Mouse (Mus musculus) kidney, embryonic 16.5 days (tissue): ENCODE measurements around the gene Casc1. TPM values are rescaled to one million over a fixed set of nuclear protein-coding genes. Genes with fewer than 3 reads are reported as not detected.
A peak's percentile ranks its signal among the peaks of the same experiment; 100 is the strongest.

ENCODE experiments used
- ATAC-seq: fragments of 200-750 bp; cut with Nextera tagmentation; 2 replicates; pipeline ENCODE4 v1.8.0; 2017; ENCODE audit warnings: moderate TSS enrichment; ENCODE audit not compliant: low FRiP score, low TSS enrichment
- H3K27ac ChIP-seq: fragments of 300-500 bp; sonication (generic); 2 replicates; pipeline ENCODE4 v1.5.1; 2014; ENCODE audit warnings: low read length
- H3K27me3 ChIP-seq: fragments of 300-500 bp; sonication (generic); 2 replicates; pipeline ENCODE4 v1.6.1; 2014; ENCODE audit warnings: low read length, control low read depth, mixed read lengths; ENCODE audit not compliant: insufficient read depth
- H3K36me3 ChIP-seq: fragments of 300-500 bp; sonication (generic); 2 replicates; pipeline ENCODE4 v1.6.1; 2014; ENCODE audit warnings: low read length, control low read depth, mixed read lengths; ENCODE audit not compliant: insufficient read depth
- H3K4me1 ChIP-seq: fragments of 300-500 bp; sonication (generic); 2 replicates; pipeline ENCODE4 v1.6.1; 2014; ENCODE audit warnings: low read length, control low read depth, mixed read lengths; ENCODE audit not compliant: insufficient read depth
- H3K4me2 ChIP-seq: fragments of 300-500 bp; sonication (generic); replicated peaks from 2 replicates; pipeline ENCODE4 v1.6.1; 2014; ENCODE audit warnings: low read depth, low read length
- H3K4me3 ChIP-seq: fragments of 300-500 bp; sonication (generic); 2 replicates; pipeline ENCODE4 v1.5.1; 2014; ENCODE audit warnings: mild to moderate bottlenecking, low read length
- H3K9ac ChIP-seq: fragments of 300-500 bp; sonication (generic); replicated peaks from 2 replicates; pipeline ENCODE4 v1.6.1; 2014; ENCODE audit warnings: low read length
- H3K9me3 ChIP-seq: fragments of 300-500 bp; sonication (generic); 2 replicates; pipeline ENCODE4 v1.6.1; 2016; ENCODE audit warnings: low read length, control low read depth
- WGBS: fragments of 180-500 bp; shearing (Covaris S2); extraction: QIAGEN DNeasy Blood & Tissue Kit; methylation state at CpG from one replicate; pipeline ENCODE4 v1.1.7; 2014; 5-methylcytosine and 5-hydroxymethylcytosine counted together
- polyA plus RNA-seq: library from polyadenylated mRNA; unstranded; fragments of >200 nt; fragmentation: Nextera tagmentation; extraction: Ambion mirVana; gene quantifications from 2 replicates; pipeline ENCODE4 v1.2.1, GENCODE M21; 2015

The Casc1 gene
- polyA plus RNA-seq, 1 experiment from 2014 or later = 0.71 TPM

GRCm38 (mm10) chr6:145240285-145240684 lies 29.5 kb upstream of the Casc1 start:
- ATAC-seq = no peak
- Histone ChIP-seq H3K27ac (no peak overlapping the region), H3K36me3 (0 out of 2 replicates have a peak, but pooled peaks cover 4% of the 10 kb centered on the region), H3K4me1 (no peaks in the 10 kb centered on the region), H3K4me2 (no peak overlapping the region), H3K27me3 (no peaks in the 10 kb centered on the region), H3K4me3 (no peak overlapping the region), H3K9me3 (no peaks in the 10 kb centered on the region), H3K9ac (no peak overlapping the region)
- 83% methylated on average over 6 of the region's 6 CpGs for WGBS

GRCm38 (mm10) chr6:145237148-145237547 lies 26.3 kb upstream of the Casc1 start:
- H3K9me3 ChIP-seq = no peaks in the 10 kb centered on the region
- no peaks in the 10 kb centered on the region for H3K36me3 ChIP-seq
- no peak overlapping the region for H3K4me3 ChIP-seq
- WGBS = 88% methylated on average over 4 of the region's 4 CpGs
- no peak overlapping the region for H3K27ac ChIP-seq
- H3K4me2 ChIP-seq = no peak overlapping the region
- no peaks in the 10 kb centered on the region for H3K4me1 ChIP-seq
- no peaks in the 10 kb centered on the region for H3K27me3 ChIP-seq
- ATAC-seq = no peak
- no peak overlapping the region for H3K9ac ChIP-seq

GRCm38 (mm10) chr6:145235367-145235766 lies 24.6 kb upstream of the Casc1 start:
- no peak overlapping the region for H3K9ac ChIP-seq
- 89% methylated on average over 6 of the region's 6 CpGs for WGBS
- no peaks in the 10 kb centered on the region for H3K9me3 ChIP-seq
- no peaks in the 10 kb centered on the region for H3K4me1 ChIP-seq
- H3K4me2 ChIP-seq = no peak overlapping the region
- H3K27me3 ChIP-seq = no peaks in the 10 kb centered on the region
- no peak overlapping the region for H3K4me3 ChIP-seq
- ATAC-seq = no peak
- peaks cover 8% of the 10 kb centered on the region for H3K36me3 ChIP-seq
- H3K27ac ChIP-seq = no peak overlapping the region

- no peak overlapping the region for H3K4me2 ChIP-seq
- ATAC-seq = no peak
- no peak overlapping the region for H3K4me3 ChIP-seq
- H3K4me1 ChIP-seq = no peaks in the 10 kb centered on the region
- H3K27ac ChIP-seq = no peak overlapping the region
- no peaks in the 10 kb centered on the region for H3K27me3 ChIP-seq
- WGBS = 77% methylated on average over 1 of the region's 1 CpGs
- peaks cover 12% of the 10 kb centered on the region for H3K36me3 ChIP-seq
- H3K9me3 ChIP-seq = no peaks in the 10 kb centered on the region
- H3K9ac ChIP-seq = no peak overlapping the region
These were observed 23.6 kb upstream of the Casc1 start for GRCm38 (mm10) chr6:145234391-145234790.

GRCm38 (mm10) chr6:145226296-145226695 lies 15.5 kb upstream of the Casc1 start:
- 91% methylated on average over 3 of the region's 3 CpGs for whole genome bisulfite sequencing
- H3K9ac ChIP-seq = no peak overlapping the region
- no peaks in the 10 kb centered on the region for H3K27me3 ChIP-seq
- no peak for ATAC-seq
- H3K4me2 ChIP-seq = no peak overlapping the region
- H3K36me3 ChIP-seq = peaks cover 11% of the 10 kb centered on the region
- no peak overlapping the region for H3K27ac ChIP-seq
- H3K9me3 ChIP-seq = no peaks in the 10 kb centered on the region
- no peak overlapping the region for H3K4me3 ChIP-seq
- H3K4me1 ChIP-seq = no peaks in the 10 kb centered on the region

GRCm38 (mm10) chr6:145224246-145224645 lies 13.4 kb upstream of the Casc1 start:
- no peak overlapping the region for H3K27ac ChIP-seq
- no peak overlapping the region for H3K4me2 ChIP-seq
- H3K4me3 ChIP-seq = no peak overlapping the region
- WGBS = 88% methylated on average over 6 of the region's 6 CpGs
- no peaks in the 10 kb centered on the region for H3K9me3 ChIP-seq
- no peaks in the 10 kb centered on the region for H3K27me3 ChIP-seq
- H3K9ac ChIP-seq = no peak overlapping the region
- peaks cover 9% of the 10 kb centered on the region; the same call in 1 of the 2 replicates for H3K36me3 ChIP-seq
- no peak for ATAC-seq
- H3K4me1 ChIP-seq = no peaks in the 10 kb centered on the region

- H3K27me3 ChIP-seq = no peaks in the 10 kb centered on the region
- no peak overlapping the region for H3K4me2 ChIP-seq
- H3K27ac ChIP-seq = no peak overlapping the region
- no peak for ATAC-seq
- 89% methylated on average over 3 of the region's 3 CpGs for WGBS
- no peak overlapping the region for H3K4me3 ChIP-seq
- H3K4me1 ChIP-seq = peaks cover 10% of the 10 kb centered on the region
- H3K36me3 ChIP-seq = peaks cover 9% of the 10 kb centered on the region; the same call in 1 of the 2 replicates
- H3K9ac ChIP-seq = no peak overlapping the region
- no peaks in the 10 kb centered on the region for H3K9me3 ChIP-seq
These were observed 5.0 kb upstream of the Casc1 start for GRCm38 (mm10) chr6:145215826-145216225.

GRCm38 (mm10) chr6:145213916-145214315 lies 3.1 kb upstream of the Casc1 start:
- Histone ChIP-seq H3K27ac (no peak overlapping the region), H3K9ac (no peak overlapping the region), H3K4me1 (peaks cover 16% of the 10 kb centered on the region), H3K9me3 (no peaks in the 10 kb centered on the region), H3K27me3 (no peaks in the 10 kb centered on the region), H3K36me3 (peaks cover 3% of the 10 kb centered on the region; the same call in 1 of the 2 replicates), H3K4me3 (no peak overlapping the region), H3K4me2 (no peak overlapping the region)
- no peak for ATAC-seq
- WGBS = 90% methylated on average over 2 of the region's 2 CpGs

- Histone ChIP-seq H3K4me2 (peak overlapping the region; percentile 53), H3K4me1 (peaks cover 16% of the 10 kb centered on the region), H3K36me3 (no peaks in the 10 kb centered on the region), H3K27me3 (no peaks in the 10 kb centered on the region), H3K9ac (peak overlapping the region; percentile 87), H3K9me3 (no peaks in the 10 kb centered on the region), H3K4me3 (peak overlapping the region; percentile 72), H3K27ac (peak overlapping the region; percentile 98)
- ATAC-seq = peak; percentile 47
- WGBS = 2% methylated on average over 21 of the region's 21 CpGs
These were observed 836 bp upstream of the Casc1 start for GRCm38 (mm10) chr6:145211376-145212305.

GRCm38 (mm10) chr6:145210056-145210680 lies 637 bp downstream of the Casc1 start:
- Histone ChIP-seq H3K4me1 (peaks cover 16% of the 10 kb centered on the region), H3K9ac (peak overlapping the region; percentile 61), H3K4me3 (peak overlapping the region; percentile 72), H3K9me3 (no peaks in the 10 kb centered on the region), H3K4me2 (peak overlapping the region; percentile 61), H3K27me3 (no peaks in the 10 kb centered on the region), H3K27ac (no peak overlapping the region), H3K36me3 (no peaks in the 10 kb centered on the region)
- 0 out of 2 replicates have a peak, but pooled peaks have one; percentile 0 for ATAC-seq
- 34% methylated on average over 8 of the region's 8 CpGs for WGBS
